Mouse (Mus musculus) ES-E14 (cell line): ENCODE results near the gene Fzr1.

ENCODE experiments used
- ZC3H11A ChIP-seq: IDR thresholded peaks from 2 replicates; pipeline ENCODE4 v1.6.1; 2012; ENCODE audit warnings: low read depth, mild to moderate bottlenecking, inconsistent platforms, low read length, borderline replicate concordance
- ZNF384 ChIP-seq: IDR thresholded peaks from 2 replicates; pipeline ENCODE4 v1.6.1; 2012; ENCODE audit warnings: low read depth, low read length, inconsistent platforms

- no peak for TF ChIP-seq ZC3H11A
- no peak for TF ChIP-seq ZNF384
Measured at GRCm38 (mm10) chr10:81325781-81326180, 52.5 kb downstream of the Fzr1 start.
